Mouse (Mus musculus) erythroblast, embryonic 14.5 days (primary cell): ENCODE results near the gene Pkd2. TPM values are rescaled to one million over a fixed set of nuclear protein-coding genes. Genes with fewer than 3 reads are reported as not detected.

Source experiments
- H3K27me3 ChIP-seq: 2 replicates; pipeline ENCODE4 v1.6.1; 2012; ENCODE audit warnings: inconsistent platforms; ENCODE audit not compliant: control insufficient read depth
- H3K36me3 ChIP-seq: 2 replicates; pipeline ENCODE4 v1.6.1; 2012; ENCODE audit warnings: mild to moderate bottlenecking, inconsistent platforms; ENCODE audit not compliant: control insufficient read depth
- H3K4me1 ChIP-seq: 2 replicates; pipeline ENCODE4 v1.6.1; 2012; ENCODE audit warnings: inconsistent platforms; ENCODE audit not compliant: control insufficient read depth
- H3K4me3 ChIP-seq: replicated peaks from 2 replicates; pipeline ENCODE3; 2012; ENCODE audit warnings: moderate library complexity, mild to moderate bottlenecking, inconsistent platforms
- H3K9me3 ChIP-seq: 2 replicates; pipeline ENCODE4 v1.6.1; 2012; ENCODE audit warnings: low read length, inconsistent platforms, mixed read lengths; ENCODE audit not compliant: control insufficient read depth
- GATA1 ChIP-seq: IDR thresholded peaks from 2 replicates; pipeline ENCODE4 v1.6.1; 2012; ENCODE audit warnings: low read length, inconsistent platforms, mixed read lengths
- TAL1 ChIP-seq: IDR thresholded peaks from 3 replicates; pipeline ENCODE4 v1.6.1; 2012; ENCODE audit warnings: low read length, inconsistent platforms, mixed read lengths
- polyA plus RNA-seq: library from polyadenylated mRNA; stranded (reverse); fragments of >175 nt; gene quantifications from 2 replicates; pipeline ENCODE4 v1.2.3, GENCODE M21; 2012

Gene Pkd2
- 0.02 TPM in 1 of 2 replicates, not detected in the other for polyA plus RNA-seq

DNA sequence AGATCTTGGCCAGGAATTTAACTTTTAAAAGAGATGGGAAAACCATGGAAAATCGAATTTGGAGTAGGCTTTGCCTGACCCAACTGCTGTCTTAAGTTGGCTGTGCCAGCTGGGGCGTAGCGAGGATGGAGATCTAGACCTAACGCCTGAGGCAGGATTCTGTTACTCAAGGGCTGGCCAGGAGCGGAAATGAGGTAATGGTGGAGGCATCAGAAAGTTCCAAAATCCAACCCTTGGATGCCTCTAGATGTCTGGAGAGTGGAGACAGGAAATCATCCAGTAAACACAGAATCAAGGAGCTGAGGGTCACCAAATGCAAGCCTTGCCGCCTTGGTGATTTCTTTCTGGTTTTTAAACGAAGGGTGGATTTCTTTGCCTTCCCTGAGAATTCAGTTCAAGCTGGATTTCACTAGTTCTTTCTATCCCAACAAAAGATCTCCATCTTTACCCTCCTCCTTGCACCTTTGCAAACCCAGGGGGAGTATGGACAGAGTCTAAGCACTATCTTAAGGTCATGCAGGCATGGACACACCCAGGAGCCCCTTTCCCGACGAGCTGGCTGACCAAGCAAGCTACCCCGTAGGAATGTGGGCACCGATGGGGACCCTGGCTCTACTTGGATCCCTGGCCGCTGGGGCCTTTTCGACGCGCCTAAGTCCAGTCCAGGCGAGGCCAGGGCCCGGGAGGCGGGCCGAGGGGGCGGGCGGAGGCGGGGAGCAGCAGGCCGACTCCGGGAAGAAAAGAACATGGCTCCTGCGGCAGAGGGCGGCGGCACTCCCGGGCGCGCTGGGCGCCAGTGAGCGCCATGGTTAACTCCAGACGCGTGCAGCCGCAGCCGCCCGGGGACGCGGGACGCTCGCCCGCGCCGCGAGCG, at the start of gene Pkd2:
Gene Pkd2, plus strand, starts transcription at position 619 of the 874 bp plus-strand sequence.
- peak within 1 kb of the TSS; percentile 57 for H3K4me3 ChIP-seq

DNA sequence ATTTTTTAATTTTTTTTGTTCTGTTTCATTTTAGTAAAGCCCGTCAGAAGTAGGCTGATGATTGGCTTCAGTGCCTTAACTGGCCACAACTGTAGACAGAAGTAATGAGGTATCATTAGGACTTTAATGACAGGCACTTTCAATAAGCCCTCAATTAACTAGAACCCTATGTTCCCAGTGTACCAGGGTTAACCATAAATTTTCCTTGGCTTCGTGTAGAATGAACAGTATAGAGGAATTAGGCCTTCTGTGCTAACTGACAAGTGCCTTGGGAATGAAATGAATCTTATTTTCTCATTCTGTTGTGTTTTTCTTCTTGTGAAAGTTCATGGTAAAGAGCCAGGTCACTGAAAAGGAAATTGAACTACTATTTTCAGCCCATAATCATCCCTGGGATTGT, 43.3 kb upstream of the Pkd2 start:
- H3K4me3 ChIP-seq, result no peak overlapping the region
- TF ChIP-seq TAL1, result no peak
- TF ChIP-seq GATA1, result no peak
- H3K9me3 ChIP-seq, result no peaks in the 10 kb centered on the region
- H3K27me3 ChIP-seq, result no peaks in the 10 kb centered on the region
- no peaks in the 10 kb centered on the region for H3K36me3 ChIP-seq
- no peaks in the 10 kb centered on the region for H3K4me1 ChIP-seq

More for the DNA sequence above, at the start of gene Pkd2:
- no peaks in the 10 kb centered on the region; the same call in 1 of the 2 replicates for H3K9me3 ChIP-seq
- no peaks in the 10 kb centered on the region for H3K36me3 ChIP-seq
- peaks cover 20% of the 10 kb centered on the region for H3K27me3 ChIP-seq
- TF ChIP-seq TAL1 (no peak), GATA1 (no peak)
- peaks cover 2% of the 10 kb centered on the region; the same call in 1 of the 2 replicates for H3K4me1 ChIP-seq

DNA sequence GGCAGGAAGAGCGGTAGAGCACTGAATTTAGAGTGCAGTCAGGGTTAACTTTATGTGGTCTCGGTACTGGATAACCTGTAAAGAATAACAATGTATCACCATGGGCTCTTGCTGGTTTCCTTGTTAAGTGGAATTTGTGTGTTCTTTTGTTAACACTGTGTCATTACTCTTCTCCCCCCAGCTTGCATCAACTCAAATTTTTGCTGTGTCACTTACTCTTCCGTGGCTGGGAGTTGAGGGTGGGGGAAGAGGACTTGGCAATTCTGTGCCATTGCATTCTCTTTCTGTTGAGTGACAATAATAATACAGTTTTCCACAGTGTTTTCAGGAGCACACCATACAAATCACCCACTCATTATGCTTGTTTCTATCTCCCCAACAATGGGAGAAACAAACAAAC, 42.2 kb upstream of the Pkd2 start:
- Histone ChIP-seq H3K4me1 (no peaks in the 10 kb centered on the region), H3K4me3 (no peak overlapping the region), H3K9me3 (no peaks in the 10 kb centered on the region), H3K36me3 (no peaks in the 10 kb centered on the region), H3K27me3 (no peaks in the 10 kb centered on the region)
- no peak for TF ChIP-seq TAL1
- TF ChIP-seq GATA1, result no peak

DNA sequence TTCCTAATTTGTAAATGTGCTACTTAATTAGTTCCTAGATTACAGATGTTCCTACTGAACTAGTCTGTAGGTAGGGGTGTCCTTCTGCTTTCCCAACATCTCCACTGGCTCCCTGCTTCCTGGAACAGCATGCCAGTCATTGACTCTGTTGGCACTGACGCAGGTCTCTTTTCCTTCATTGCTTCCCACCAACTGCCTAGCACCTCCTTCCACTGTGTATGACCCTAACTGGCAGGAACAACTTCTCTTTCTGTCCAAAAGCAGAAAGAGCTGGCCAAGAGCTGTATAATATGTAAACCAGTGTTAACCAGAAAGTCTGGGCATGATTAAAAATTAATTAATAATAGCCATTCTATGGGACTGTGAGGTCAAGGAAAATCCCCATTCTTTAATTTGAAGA, 41.5 kb upstream of the Pkd2 start:
- H3K4me1 ChIP-seq, result no peaks in the 10 kb centered on the region
- H3K36me3 ChIP-seq, result no peaks in the 10 kb centered on the region

DNA sequence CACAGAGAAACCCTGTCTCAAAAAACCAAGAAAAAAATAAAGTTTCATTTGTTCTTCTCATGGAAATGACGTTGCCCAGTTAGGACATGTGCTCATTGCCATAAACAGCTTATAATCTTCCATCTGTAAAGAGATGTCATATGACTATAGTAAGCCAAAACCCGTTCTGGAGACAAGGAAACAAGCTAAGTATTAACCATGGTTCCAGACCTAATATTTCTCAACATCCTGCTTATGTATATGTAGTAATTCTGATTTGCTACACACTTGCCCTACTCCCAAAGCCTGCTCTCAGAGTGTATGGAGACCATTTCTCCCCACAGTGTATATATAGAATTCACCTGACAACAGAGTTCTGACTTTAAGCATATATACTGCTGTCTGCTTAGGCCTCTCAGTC, 37.2 kb upstream of the Pkd2 start:
- no peak overlapping the region for H3K4me3 ChIP-seq
- H3K4me1 ChIP-seq, result no peaks in the 10 kb centered on the region
- no peaks in the 10 kb centered on the region for H3K27me3 ChIP-seq
- no peaks in the 10 kb centered on the region for H3K9me3 ChIP-seq
- TF ChIP-seq TAL1 (no peak), GATA1 (no peak)
- no peaks in the 10 kb centered on the region for H3K36me3 ChIP-seq

More for the DNA sequence above, 41.5 kb upstream of the Pkd2 start:
- TF ChIP-seq GATA1 (no peak), TAL1 (no peak)
- Histone ChIP-seq H3K4me3 (no peak overlapping the region), H3K9me3 (no peaks in the 10 kb centered on the region), H3K27me3 (no peaks in the 10 kb centered on the region)

DNA sequence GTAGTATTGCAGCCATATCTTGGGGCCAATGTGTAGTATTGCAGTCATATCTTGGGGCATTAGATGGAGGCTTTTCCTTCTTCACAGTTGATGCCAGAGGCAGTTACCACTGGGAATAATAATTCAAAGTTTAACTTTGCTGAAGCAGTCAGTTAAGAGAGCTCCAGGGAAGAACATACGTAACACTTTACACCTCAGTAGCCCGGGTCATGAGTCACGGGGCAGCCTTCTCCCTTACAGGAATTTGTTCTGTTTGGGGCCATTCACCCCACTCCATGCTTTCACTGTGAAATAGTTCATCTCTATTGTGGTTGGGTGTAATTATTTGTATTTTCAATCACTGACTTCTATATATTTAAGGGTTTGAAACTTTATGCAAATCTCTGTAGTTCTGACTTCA, 35.4 kb upstream of the Pkd2 start:
- H3K36me3 ChIP-seq, result no peaks in the 10 kb centered on the region
- no peaks in the 10 kb centered on the region for H3K4me1 ChIP-seq
- no peaks in the 10 kb centered on the region for H3K9me3 ChIP-seq
- H3K4me3 ChIP-seq, result no peak overlapping the region
- no peak for TF ChIP-seq TAL1
- TF ChIP-seq GATA1, result no peak
- H3K27me3 ChIP-seq, result no peaks in the 10 kb centered on the region

DNA sequence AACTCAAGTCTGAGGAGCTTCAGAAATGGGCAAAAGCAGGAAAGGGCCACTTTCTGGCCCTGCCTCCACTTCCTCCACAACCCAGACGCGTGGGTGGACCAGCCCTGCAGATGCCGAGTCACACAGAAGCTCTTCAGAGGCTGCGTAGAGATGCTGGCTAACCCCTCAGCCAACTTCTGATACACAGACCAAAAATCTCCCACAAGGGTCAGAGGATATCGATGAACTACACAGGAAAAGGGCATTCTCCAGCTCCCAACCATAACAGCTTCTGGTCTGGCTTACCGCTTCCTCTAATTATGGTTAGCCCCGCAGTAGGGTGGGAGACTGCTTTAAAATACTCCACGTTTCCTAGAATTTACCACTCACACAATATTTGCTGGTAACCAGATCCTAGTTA, 33.3 kb upstream of the Pkd2 start:
- no peaks in the 10 kb centered on the region for H3K36me3 ChIP-seq
- no peaks in the 10 kb centered on the region for H3K4me1 ChIP-seq
- H3K9me3 ChIP-seq, result no peaks in the 10 kb centered on the region
- TF ChIP-seq TAL1 (no peak), GATA1 (no peak)
- H3K27me3 ChIP-seq, result no peaks in the 10 kb centered on the region
- no peak overlapping the region for H3K4me3 ChIP-seq

DNA sequence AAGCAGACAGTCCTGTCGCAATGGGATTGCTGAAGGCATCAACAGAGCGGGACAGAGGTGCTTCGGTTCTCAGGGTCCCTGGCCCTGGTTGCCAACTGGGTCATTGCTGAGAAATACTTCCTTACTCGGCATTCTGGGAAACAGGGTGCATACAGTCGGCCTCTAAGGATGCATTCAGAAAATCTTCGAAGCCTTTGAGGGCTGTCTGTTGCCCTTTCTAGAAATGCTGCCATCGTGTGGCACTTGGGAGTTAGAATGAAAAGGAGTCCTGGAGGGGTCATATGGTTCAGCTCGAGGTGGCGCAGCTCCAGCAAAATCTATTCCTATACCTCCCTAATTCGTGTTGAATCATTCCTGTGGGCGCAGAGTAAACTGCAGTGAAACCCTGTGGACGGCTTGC, 26.4 kb upstream of the Pkd2 start:
- no peak for TF ChIP-seq GATA1
- TF ChIP-seq TAL1, result no peak
- no peak overlapping the region for H3K4me3 ChIP-seq

DNA sequence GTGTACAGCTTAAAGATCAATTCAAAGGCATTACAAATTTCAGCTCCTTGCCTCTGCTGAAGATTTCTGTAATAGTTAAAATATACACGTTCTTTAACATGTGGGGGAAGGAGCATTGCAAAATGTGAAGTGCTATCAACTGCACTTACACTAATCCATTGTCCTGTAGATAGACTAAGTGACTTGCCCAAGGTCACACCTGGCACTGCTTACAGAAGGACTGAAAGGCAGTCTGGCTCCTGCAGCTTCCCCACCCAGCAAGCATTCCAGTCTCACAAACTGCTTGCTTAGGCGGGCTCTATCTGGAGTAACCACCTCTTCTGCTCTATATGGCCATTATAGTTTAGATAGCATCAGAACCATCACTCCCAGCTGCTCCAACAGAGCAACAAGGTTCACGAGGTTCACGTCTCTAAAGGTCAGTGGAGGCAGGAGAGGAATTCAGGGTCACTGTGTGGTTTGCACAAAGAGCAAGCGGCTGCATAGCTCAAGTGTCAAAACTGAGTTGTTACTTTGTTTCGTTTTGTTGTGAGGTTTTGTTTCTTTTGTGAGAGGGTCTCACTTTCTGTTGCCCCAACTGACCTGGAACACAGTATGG, 25.2 kb upstream of the Pkd2 start:
- Histone ChIP-seq H3K4me3 (no peak overlapping the region), H3K9me3 (no peaks in the 10 kb centered on the region), H3K36me3 (no peaks in the 10 kb centered on the region), H3K4me1 (no peaks in the 10 kb centered on the region), H3K27me3 (no peaks in the 10 kb centered on the region)
- no peak for TF ChIP-seq GATA1
- TF ChIP-seq TAL1, result no peak

More for the DNA sequence above, 26.4 kb upstream of the Pkd2 start:
- H3K36me3 ChIP-seq, result no peaks in the 10 kb centered on the region
- H3K9me3 ChIP-seq, result no peaks in the 10 kb centered on the region
- no peaks in the 10 kb centered on the region for H3K27me3 ChIP-seq
- H3K4me1 ChIP-seq, result no peaks in the 10 kb centered on the region
